Mouse (Mus musculus): Measurements from ENCODE around the gene Ascc2.

DNA sequence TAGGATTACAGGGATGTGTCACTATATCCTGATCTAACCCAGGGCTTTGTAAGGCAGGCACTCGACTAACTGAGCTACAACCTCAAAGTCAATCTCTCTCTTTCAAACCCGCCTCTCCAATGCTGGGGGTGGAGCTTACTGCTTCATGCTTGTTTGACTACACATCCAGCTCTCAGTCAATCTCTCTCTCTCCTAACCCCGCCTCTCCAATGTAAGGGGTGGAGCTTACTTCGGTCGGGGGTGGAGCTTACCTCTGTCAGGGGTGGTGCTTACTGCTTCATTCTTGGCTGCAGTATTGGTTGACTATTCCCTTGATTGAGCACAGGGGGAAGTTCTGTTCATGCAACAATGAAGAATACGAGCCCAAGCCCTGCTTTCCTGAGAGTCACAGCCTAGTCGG lies 32.1 kb upstream of the Ascc2 start:
- TF ChIP-seq POLR2A (IDR thresholded peaks at IDR 0.05; ENCODE audit: control insufficient read depth, low read depth, low read length) (no peak), CTCF (IDR thresholded peaks at IDR 0.05; ENCODE audit: control insufficient read depth, insufficient read depth, insufficient replicate concordance, low read depth, low read length) (no peak)
